Mouse (Mus musculus): ENCODE results near the gene Bpgm. TPM values are rescaled to one million over a fixed set of nuclear protein-coding genes. Genes with fewer than 3 reads are reported as not detected.

Bpgm gene
- total RNA-seq, 4 experiments from 2014 or later, result 67.9 to 77.1 (median 72.1) TPM

- no peak for DNase-seq (ENCODE audit: low spot score in 2 of 2)
These were observed 7.8 kb downstream of the Bpgm start for GRCm38 (mm10) chr6:34483811-34484210.

GRCm38 (mm10) chr6:34486071-34486626 lies 10.1 kb downstream of the Bpgm start:
- DNase-seq (ENCODE audit: low spot score in 2 of 2), result no peak

GRCm38 (mm10) chr6:34493327-34494095 lies 17.5 kb downstream of the Bpgm start:
- no peak for DNase-seq (ENCODE audit: low spot score in 2 of 2)

GRCm38 (mm10) chr6:34495140-34495551 lies 19.1 kb downstream of the Bpgm start:
- DNase-seq (ENCODE audit: low spot score in 2 of 2), result no peak

- no peak for DNase-seq (ENCODE audit: low spot score in 2 of 2)
These were observed 22.1 kb downstream of the Bpgm start for GRCm38 (mm10) chr6:34497991-34498625.

GRCm38 (mm10) chr6:34502291-34502690 lies 26.3 kb downstream of the Bpgm start:
- DNase-seq (ENCODE audit: low spot score in 2 of 2), result no peak

GRCm38 (mm10) chr6:34505957-34506356 lies 29.9 kb downstream of the Bpgm start:
- no peak for DNase-seq (ENCODE audit: low spot score in 2 of 2)

- no peak for DNase-seq (ENCODE audit: low spot score in 2 of 2)
These were observed 31.6 kb downstream of the Bpgm start for GRCm38 (mm10) chr6:34507581-34507980.

GRCm38 (mm10) chr6:34508016-34508415 lies 32.0 kb downstream of the Bpgm start:
- no peak for DNase-seq (ENCODE audit: low spot score in 2 of 2)

- no peak for DNase-seq (ENCODE audit: low spot score in 2 of 2)
These were observed 34.3 kb downstream of the Bpgm start for GRCm38 (mm10) chr6:34510277-34510676.

- no peak for DNase-seq (ENCODE audit: low spot score in 2 of 2)
These were observed 35.4 kb downstream of the Bpgm start for GRCm38 (mm10) chr6:34511410-34511809.

- DNase-seq (ENCODE audit: low spot score in 2 of 2), result no peak
These were observed 36.7 kb downstream of the Bpgm start for GRCm38 (mm10) chr6:34512741-34513140.

GRCm38 (mm10) chr6:34514655-34515054 lies 38.6 kb downstream of the Bpgm start:
- DNase-seq (ENCODE audit: low spot score in 2 of 2), result no peak

- DNase-seq (ENCODE audit: low spot score in 2 of 2), result no peak
These were observed 39.2 kb downstream of the Bpgm start for GRCm38 (mm10) chr6:34515098-34515782.

- DNase-seq (ENCODE audit: low spot score in 2 of 2), result no peak
These were observed 39.7 kb downstream of the Bpgm start for GRCm38 (mm10) chr6:34515783-34516099.

- DNase-seq (ENCODE audit: low spot score in 2 of 2), result no peak
These were observed 41.7 kb downstream of the Bpgm start for GRCm38 (mm10) chr6:34517750-34518149.

GRCm38 (mm10) chr6:34519087-34519486 lies 43.1 kb downstream of the Bpgm start:
- DNase-seq (ENCODE audit: low spot score in 2 of 2), result no peak

GRCm38 (mm10) chr6:34520491-34520890 lies 44.5 kb downstream of the Bpgm start:
- DNase-seq (ENCODE audit: low spot score in 2 of 2), result no peak

- DNase-seq (ENCODE audit: low spot score in 2 of 2), result no peak
These were observed 44.9 kb downstream of the Bpgm start for GRCm38 (mm10) chr6:34520912-34521311.

GRCm38 (mm10) chr6:34523476-34523875 lies 47.5 kb downstream of the Bpgm start:
- no peak for DNase-seq (ENCODE audit: low spot score in 2 of 2)

GRCm38 (mm10) chr6:34525499-34525924 lies 49.5 kb downstream of the Bpgm start:
- no peak for DNase-seq (ENCODE audit: low spot score in 2 of 2)

GRCm38 (mm10) chr6:34525927-34526326 lies 49.9 kb downstream of the Bpgm start:
- no peak for DNase-seq (ENCODE audit: low spot score in 2 of 2)
